Mouse (Mus musculus): ENCODE results near the gene Clk2.
A peak's percentile ranks its signal among the peaks of the same experiment; 100 is the strongest.
"Not testable (repeated sequence)": the region's sequence is repeated elsewhere in the genome, so short reads cannot be mapped to it uniquely, and the experiment has no call there.

Clk2 gene

GRCm38 (mm10) chr3:89188478-89188875 is 23.9 kb downstream of the Clk2 start:
- no peak for DNase-seq (ENCODE audit: low spot score)

DNA sequence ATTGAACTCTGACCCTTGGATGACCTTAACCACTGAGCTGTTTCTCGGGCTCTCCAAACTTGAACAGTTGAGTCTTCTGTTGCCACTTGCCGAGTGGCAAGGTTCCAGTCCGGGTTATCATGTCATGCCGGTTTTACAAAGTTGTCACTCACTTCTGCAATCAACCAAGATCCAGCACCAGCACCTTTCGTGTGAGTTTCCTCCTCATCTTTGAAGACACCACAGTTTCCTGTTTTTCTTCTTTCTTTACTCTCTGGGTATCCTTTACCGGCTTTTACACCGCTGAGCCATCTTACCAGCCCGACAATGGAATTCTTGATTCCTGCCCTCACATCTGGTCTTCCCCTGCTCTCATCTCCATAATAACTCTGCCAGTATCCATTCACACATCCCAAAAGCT is 25.8 kb downstream of the Clk2 start:
- DNase-seq (ENCODE audit: low spot score) = no peak

- DNase-seq (ENCODE audit: low spot score) = no peak
Observed at GRCm38 (mm10) chr3:89193351-89193750, 28.8 kb downstream of the Clk2 start.

GRCm38 (mm10) chr3:89193853-89194252 is 29.3 kb downstream of the Clk2 start:
- DNase-seq (ENCODE audit: low spot score) = peak; percentile 57

- peak; percentile 95 for DNase-seq (ENCODE audit: low spot score)
Observed at GRCm38 (mm10) chr3:89195979-89196877, 31.6 kb downstream of the Clk2 start.

- DNase-seq (ENCODE audit: low spot score) = no peak
Observed at GRCm38 (mm10) chr3:89199839-89200238, 35.2 kb downstream of the Clk2 start.

GRCm38 (mm10) chr3:89202253-89203141 is 37.9 kb downstream of the Clk2 start, which contains the start of gene Gba:
Gene Gba, plus strand, starts transcription at chr3:89202928.
- DNase-seq (ENCODE audit: low spot score) = peak; percentile 95

DNA sequence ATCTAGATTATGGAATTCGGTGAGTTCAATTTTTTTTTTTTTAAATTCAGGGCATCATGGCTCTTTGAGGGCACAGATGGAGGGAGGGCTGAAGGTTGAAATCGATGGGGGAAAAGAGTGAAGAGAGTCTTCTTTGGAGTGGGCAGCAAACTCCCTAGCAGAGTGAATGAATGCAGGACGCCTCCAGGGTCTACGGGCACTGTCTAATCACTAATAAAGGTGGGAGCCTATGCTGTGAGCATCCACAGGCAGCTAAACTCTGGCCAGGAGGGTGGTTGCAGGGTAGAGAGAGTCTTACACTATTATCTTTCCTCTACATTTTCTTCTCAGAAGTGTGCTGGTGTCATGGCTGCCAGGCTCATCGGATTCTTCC is 38.5 kb downstream of the Clk2 start:
- no peak for DNase-seq (ENCODE audit: low spot score)

GRCm38 (mm10) chr3:89206079-89206478 is 41.5 kb downstream of the Clk2 start:
- no peak for DNase-seq (ENCODE audit: low spot score)

DNA sequence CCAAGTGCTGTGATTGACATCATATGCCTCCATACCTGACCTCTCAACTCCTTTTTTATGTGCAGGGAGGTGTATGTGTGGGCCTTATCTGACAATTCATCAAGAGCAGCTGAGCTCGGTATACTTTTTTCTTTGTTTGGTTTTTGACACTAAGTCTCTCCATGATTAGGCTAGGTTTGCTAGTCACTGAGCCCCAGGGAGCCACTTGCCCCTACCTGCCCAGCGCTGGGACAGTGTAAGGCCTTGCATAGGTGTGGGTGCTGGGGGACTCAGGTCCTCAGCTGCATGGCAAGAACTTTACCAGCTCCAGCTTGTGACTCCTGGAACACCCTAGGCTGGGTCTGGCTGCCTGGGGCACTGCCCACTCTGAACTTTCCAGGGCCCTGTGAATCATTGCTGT is 42.1 kb downstream of the Clk2 start:
- peak; percentile 56 for DNase-seq (ENCODE audit: low spot score)

- no peak for DNase-seq (ENCODE audit: low spot score)
Observed at GRCm38 (mm10) chr3:89208075-89208657, 43.6 kb downstream of the Clk2 start.

GRCm38 (mm10) chr3:89208736-89209135 is 44.1 kb downstream of the Clk2 start:
- no peak for DNase-seq (ENCODE audit: low spot score)

- no peak for DNase-seq (ENCODE audit: low spot score)
Observed at GRCm38 (mm10) chr3:89209731-89210130, 45.1 kb downstream of the Clk2 start.

- DNase-seq (ENCODE audit: low spot score) = peak; percentile 44
Observed at GRCm38 (mm10) chr3:89210162-89210561, 45.6 kb downstream of the Clk2 start.

GRCm38 (mm10) chr3:89210731-89211130 is 46.1 kb downstream of the Clk2 start:
- peak; percentile 27 for DNase-seq (ENCODE audit: low spot score)

GRCm38 (mm10) chr3:89213803-89214530 is 49.4 kb downstream of the Clk2 start:
- DNase-seq (ENCODE audit: low spot score) = peak; percentile 97

DNA sequence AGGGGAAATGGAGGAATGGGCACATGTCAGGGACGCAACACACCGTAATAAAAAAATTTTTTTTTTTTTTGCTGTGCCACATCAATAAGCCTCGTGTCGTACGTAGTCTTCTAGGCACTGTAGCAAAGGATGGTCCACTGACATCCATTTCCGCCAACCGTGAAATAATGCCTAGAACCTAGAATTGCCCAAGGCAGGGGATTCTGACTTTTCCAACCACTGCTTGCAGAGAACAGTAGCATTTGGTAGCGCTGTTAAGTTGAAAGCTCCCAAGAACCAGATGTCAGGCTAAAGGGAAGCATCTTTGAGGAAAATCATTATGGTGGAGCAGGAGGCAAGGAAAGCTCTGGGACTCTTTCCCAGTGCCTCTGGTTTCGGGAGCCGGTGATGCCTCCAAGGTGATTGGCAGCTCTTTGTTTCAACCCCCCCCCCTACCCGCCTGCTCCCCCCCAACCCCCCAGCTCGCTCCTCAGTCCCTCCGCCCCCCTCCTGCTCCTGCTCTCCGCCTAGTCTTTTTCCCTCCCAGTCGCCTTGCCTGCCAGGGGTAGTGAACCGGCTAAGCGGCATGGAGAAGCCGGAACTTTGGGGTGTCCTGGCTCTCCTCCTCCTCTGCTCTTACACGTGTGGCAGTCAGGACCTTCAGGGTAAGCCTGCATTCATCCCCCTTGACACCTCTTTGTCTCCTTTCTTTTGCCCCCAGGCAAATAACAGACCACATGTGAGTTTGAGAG is 50.3 kb downstream of the Clk2 start, which contains the start of gene Thbs3:
Gene Thbs3, plus strand, starts transcription at position 500 of the 731 bp plus-strand sequence.
- peak; percentile 61 for DNase-seq (ENCODE audit: low spot score)

DNA sequence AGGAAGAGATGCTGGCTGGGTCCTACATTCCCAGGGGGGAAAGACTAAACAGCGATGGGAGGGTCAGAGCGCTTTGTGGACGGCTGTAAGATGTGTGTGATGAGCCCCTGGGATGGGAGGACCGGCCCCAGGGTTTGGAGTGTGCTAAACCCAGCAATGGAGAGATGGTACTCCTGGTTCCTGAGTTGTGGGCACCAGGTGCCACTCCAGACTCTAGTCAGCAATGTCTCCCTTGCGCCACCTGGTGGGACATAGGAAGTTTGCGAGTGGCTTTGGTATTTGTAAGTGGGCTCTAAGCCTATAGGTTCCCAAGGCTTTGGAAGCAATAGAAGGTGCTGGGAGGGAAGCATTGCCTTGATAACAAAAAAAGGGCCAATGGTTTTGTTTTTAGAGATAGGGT is 51.3 kb downstream of the Clk2 start:
- DNase-seq (ENCODE audit: low spot score) = peak; percentile 95

GRCm38 (mm10) chr3:89216407-89216806 is 51.8 kb downstream of the Clk2 start:
- not testable (repeated sequence) for DNase-seq (ENCODE audit: low spot score)

DNA sequence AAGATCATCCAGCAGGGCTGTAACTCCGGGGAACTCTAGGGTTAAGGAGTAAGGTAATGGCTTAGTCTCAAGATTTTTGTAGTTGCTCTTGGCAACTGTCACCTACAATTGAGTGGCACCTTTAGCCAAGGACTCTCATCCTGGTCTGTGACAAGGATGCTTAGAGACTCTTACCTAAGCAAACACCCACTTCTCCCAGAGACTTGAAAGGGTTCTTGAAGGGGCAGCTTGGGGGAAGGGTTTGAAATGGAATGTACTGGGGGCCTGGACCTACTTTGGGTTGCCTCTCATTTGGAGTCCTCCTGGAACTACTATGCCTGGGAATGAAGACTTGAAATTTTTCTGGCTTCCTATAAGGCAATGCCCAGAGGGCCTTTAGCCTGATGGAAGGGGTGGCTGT is 53.7 kb downstream of the Clk2 start:
- no peak for DNase-seq (ENCODE audit: low spot score)

- no peak for DNase-seq (ENCODE audit: low spot score)
Observed at GRCm38 (mm10) chr3:89219546-89219945, 55.0 kb downstream of the Clk2 start.
